Mouse (Mus musculus) forebrain, embryonic 13.5 days (tissue): Measurements from ENCODE around the gene Nos1ap. TPM values are rescaled to one million over a fixed set of nuclear protein-coding genes. Genes with fewer than 3 reads are reported as not detected.

Source experiments
- ATAC-seq: fragments of 200-750 bp; cut with Nextera tagmentation; 2 replicates; pipeline ENCODE4 v1.8.0; 2017
- H3K27ac ChIP-seq: fragments of 300-500 bp; sonication (generic); 2 replicates; pipeline ENCODE4 v1.5.1; 2015; ENCODE audit warnings: inconsistent platforms, mild to moderate bottlenecking, moderate library complexity
- H3K27me3 ChIP-seq: fragments of 300-500 bp; sonication (generic); 2 replicates; pipeline ENCODE4 v1.6.1; 2015; ENCODE audit warnings: mild to moderate bottlenecking, inconsistent platforms
- H3K36me3 ChIP-seq: fragments of 300-500 bp; sonication (generic); 2 replicates; pipeline ENCODE4 v1.6.1; 2015; ENCODE audit warnings: mild to moderate bottlenecking, inconsistent platforms; ENCODE audit not compliant: poor library complexity, severe bottlenecking
- H3K4me1 ChIP-seq: fragments of 300-500 bp; sonication (generic); 2 replicates; pipeline ENCODE4 v1.6.1; 2015; ENCODE audit warnings: inconsistent platforms
- H3K4me2 ChIP-seq: fragments of 300-500 bp; sonication (generic); 2 replicates; pipeline ENCODE4 v1.6.1; 2015; ENCODE audit warnings: inconsistent platforms, mild to moderate bottlenecking, moderate library complexity
- H3K4me3 ChIP-seq: fragments of 300-500 bp; sonication (generic); 2 replicates; pipeline ENCODE4 v1.5.1; 2015; ENCODE audit warnings: mild to moderate bottlenecking, inconsistent platforms
- H3K9ac ChIP-seq: fragments of 300-500 bp; sonication (generic); 2 replicates; pipeline ENCODE4 v1.6.1; 2015; ENCODE audit warnings: mild to moderate bottlenecking, inconsistent platforms
- H3K9me3 ChIP-seq: fragments of 300-500 bp; sonication (generic); replicated peaks from 2 replicates; pipeline ENCODE4 v1.6.1; 2016; ENCODE audit warnings: inconsistent platforms
- WGBS: fragments of 180-500 bp; shearing (Covaris S2); methylation state at CpG from one replicate; pipeline ENCODE4 v1.1.7; 2015; 5-methylcytosine and 5-hydroxymethylcytosine counted together
- polyA plus RNA-seq: library from polyadenylated mRNA; unstranded; fragments of >200 nt; fragmentation: Nextera tagmentation; extraction: Ambion mirVana; gene quantifications from 2 replicates; pipeline ENCODE4 v1.2.1, GENCODE M21; 2015

The Nos1ap gene
- polyA plus RNA-seq, 1 experiment from 2014 or later, result 21.0 TPM

GRCm38 (mm10) chr1:170583925-170584324 is 5.7 kb downstream of the Nos1ap start:
- Histone ChIP-seq H3K36me3 (peaks cover 22% of the 10 kb centered on the region), H3K4me3 (no peak overlapping the region), H3K4me2 (no peak overlapping the region), H3K9ac (no peak overlapping the region), H3K9me3 (peaks cover 3% of the 10 kb centered on the region; the same call in 1 of the 2 replicates), H3K27ac (no peak overlapping the region), H3K4me1 (peaks cover 39% of the 10 kb centered on the region), H3K27me3 (no peaks in the 10 kb centered on the region)
- 89% methylated on average over 2 of the region's 2 CpGs for WGBS
- no peak for ATAC-seq

DNA sequence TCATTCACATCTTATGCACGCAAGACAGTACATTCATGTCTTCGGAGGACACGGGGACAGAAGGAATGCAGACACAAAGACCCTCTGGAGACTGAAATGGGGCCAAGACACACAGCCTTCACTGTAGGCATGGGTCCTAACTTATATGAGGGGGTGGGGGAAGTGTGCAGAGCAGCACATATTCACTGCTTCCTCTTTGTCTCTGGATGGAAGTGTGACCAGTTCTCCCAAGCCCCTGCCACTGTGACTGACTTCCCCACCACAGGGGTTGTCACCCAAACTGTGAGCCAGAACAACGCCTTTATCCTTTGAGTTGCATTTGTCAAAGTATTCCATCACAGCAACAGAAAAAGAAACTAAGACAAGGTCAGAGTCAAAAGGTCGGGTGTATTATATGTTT is 7.3 kb downstream of the Nos1ap start:
- Histone ChIP-seq H3K27ac (no peak overlapping the region), H3K4me1 (peaks cover 23% of the 10 kb centered on the region), H3K36me3 (peaks cover 22% of the 10 kb centered on the region), H3K4me3 (no peak overlapping the region), H3K9ac (no peak overlapping the region), H3K9me3 (peaks cover 3% of the 10 kb centered on the region; the same call in 1 of the 2 replicates), H3K4me2 (no peak overlapping the region), H3K27me3 (no peaks in the 10 kb centered on the region)
- 85% methylated on average over 5 of the region's 5 CpGs for WGBS
- no peak for ATAC-seq

DNA sequence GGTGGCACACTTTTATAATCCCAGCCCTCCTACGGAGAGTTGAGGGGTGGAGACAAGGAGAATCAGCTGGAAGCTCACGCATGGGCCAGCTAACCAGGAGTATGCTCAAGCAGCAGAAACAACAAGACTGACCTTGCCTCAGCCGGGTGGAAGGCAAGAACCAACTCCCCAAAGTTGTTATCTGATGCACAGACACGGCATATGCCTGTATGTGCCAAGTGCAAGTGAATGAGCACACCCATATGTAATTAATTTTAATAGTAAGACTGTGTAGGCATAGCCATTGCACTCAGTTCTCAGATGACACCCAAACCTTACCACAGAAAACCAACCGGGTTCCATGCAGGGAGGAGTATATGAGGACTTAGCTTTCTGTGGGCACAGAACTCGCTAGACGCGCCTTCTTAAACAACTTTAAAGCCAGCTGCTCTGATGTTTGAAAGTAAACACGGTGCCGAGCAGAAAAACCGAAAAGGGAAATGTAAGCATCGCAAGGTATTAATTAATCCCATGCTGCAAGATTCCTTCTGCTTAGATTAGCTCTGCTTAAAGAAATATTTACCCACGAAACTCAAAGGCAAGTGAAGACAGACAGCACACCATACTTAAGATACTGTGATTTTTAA is 9.1 kb downstream of the Nos1ap start:
- WGBS, result 69% methylated on average over 13 of the region's 13 CpGs
- no peak overlapping the region for H3K4me2 ChIP-seq

GRCm38 (mm10) chr1:170579476-170579875 is 10.2 kb downstream of the Nos1ap start:
- ATAC-seq, result no peak

More for the DNA sequence above, 9.1 kb downstream of the Nos1ap start:
- Histone ChIP-seq H3K4me3 (no peak overlapping the region), H3K27ac (no peak overlapping the region), H3K9me3 (peaks cover 3% of the 10 kb centered on the region; the same call in 1 of the 2 replicates), H3K9ac (no peak overlapping the region), H3K27me3 (no peaks in the 10 kb centered on the region), H3K36me3 (peaks cover 17% of the 10 kb centered on the region), H3K4me1 (peaks cover 28% of the 10 kb centered on the region)
- ATAC-seq, result no peak

DNA sequence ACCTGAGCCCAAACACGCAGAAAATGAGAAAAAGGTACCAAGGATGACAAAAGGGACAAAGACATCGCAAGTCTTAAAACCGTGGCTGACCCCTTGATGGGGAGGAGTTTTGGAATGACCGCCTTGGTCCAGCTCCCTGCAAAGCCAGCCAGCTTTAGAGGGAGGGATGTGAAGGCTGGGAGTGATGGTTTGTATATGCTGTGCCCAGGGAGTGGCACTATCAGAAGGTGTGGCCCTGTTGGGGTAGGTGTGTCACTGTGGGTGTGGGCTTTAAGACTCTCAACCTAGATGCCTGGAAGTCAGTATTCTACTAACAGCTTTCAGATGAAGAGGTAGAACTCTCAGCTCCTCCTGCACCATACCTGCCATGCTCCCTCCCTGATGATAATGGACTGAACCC is 10.6 kb downstream of the Nos1ap start:
- 93% methylated on average over 4 of the region's 4 CpGs for WGBS

More at GRCm38 (mm10) chr1:170579476-170579875, 10.2 kb downstream of the Nos1ap start:
- Histone ChIP-seq H3K27me3 (no peaks in the 10 kb centered on the region), H3K4me1 (peaks cover 34% of the 10 kb centered on the region), H3K9me3 (no peaks in the 10 kb centered on the region), H3K4me3 (no peak overlapping the region), H3K36me3 (peaks cover 5% of the 10 kb centered on the region; the same call in 1 of the 2 replicates), H3K27ac (no peak overlapping the region), H3K4me2 (no peak overlapping the region), H3K9ac (no peak overlapping the region)
- WGBS, result 93% methylated on average over 5 of the region's 5 CpGs

DNA sequence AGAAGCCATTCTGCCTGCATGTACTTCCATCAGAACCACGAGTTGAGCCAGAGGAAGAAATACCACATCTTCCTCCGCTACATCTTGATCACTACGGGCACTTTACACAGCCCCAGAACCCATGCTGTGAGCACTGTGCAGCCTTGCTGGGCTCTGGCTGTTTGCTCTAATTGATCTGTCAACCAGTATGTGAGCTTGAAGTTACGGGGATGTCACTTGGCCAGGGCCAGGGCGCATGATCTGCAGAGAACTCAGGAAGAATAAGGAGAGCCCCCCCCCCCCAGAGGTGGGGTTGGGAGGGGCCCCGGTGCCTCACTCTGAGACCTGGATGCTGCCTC is 13.0 kb downstream of the Nos1ap start:
- H3K27me3 ChIP-seq, result no peaks in the 10 kb centered on the region
- 18% methylated on average over 6 of the region's 6 CpGs for WGBS
- no peak overlapping the region for H3K4me3 ChIP-seq
- peaks cover 34% of the 10 kb centered on the region for H3K4me1 ChIP-seq
- peaks cover 13% of the 10 kb centered on the region for H3K9me3 ChIP-seq
- H3K9ac ChIP-seq, result no peak overlapping the region
- H3K36me3 ChIP-seq, result 0 out of 2 replicates have a peak, but pooled peaks cover 9% of the 10 kb centered on the region
- no peak overlapping the region for H3K27ac ChIP-seq
- no peak overlapping the region for H3K4me2 ChIP-seq
- ATAC-seq, result no peak

More for the DNA sequence above, 10.6 kb downstream of the Nos1ap start:
- Histone ChIP-seq H3K27me3 (no peaks in the 10 kb centered on the region), H3K9ac (no peak overlapping the region), H3K4me3 (no peak overlapping the region), H3K9me3 (peaks cover 3% of the 10 kb centered on the region; the same call in 1 of the 2 replicates), H3K36me3 (0 out of 2 replicates have a peak, but pooled peaks cover 3% of the 10 kb centered on the region), H3K4me1 (peaks cover 34% of the 10 kb centered on the region), H3K27ac (no peak overlapping the region), H3K4me2 (no peak overlapping the region)
- no peak for ATAC-seq

DNA sequence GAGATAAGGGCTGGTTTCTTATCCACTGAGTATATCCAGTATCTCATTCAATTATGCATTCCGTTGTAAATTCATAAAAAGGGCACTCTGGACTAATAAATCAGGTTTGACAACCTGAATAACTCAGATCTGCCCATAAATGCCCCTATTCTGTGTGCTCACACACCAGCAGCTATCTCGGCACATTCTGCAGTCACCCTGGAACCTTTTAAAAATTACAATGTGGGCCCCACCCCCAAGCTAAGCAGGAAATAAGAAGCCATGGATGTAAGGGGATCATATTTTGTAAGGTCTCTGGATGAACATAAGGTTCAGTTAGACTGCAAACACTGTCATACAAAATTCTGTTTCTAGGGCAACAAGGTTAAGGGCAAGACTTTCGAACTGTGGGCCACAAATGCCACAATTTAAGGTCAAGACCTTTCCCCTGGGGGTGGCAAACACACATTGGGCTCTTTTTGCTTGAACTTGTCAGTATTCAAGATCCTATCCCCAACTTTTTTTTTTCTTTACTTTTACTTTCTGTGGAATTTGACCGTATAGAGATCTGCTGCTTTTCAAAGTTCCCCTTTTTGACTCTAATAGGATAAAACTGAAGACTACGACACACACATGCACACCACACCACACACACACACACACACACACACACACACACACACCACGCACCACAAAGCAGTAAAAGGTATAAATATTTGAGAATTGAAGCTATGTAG is 13.5 kb downstream of the Nos1ap start:
- Histone ChIP-seq H3K9ac (no peak overlapping the region), H3K27ac (no peak overlapping the region), H3K9me3 (peaks cover 13% of the 10 kb centered on the region), H3K4me2 (no peak overlapping the region), H3K4me1 (peaks cover 30% of the 10 kb centered on the region), H3K4me3 (no peak overlapping the region), H3K36me3 (0 out of 2 replicates have a peak, but pooled peaks cover 9% of the 10 kb centered on the region), H3K27me3 (no peaks in the 10 kb centered on the region)
- WGBS, result 62% methylated on average over 6 of the region's 6 CpGs
- ATAC-seq, result no peak

GRCm38 (mm10) chr1:170573117-170573516 is 16.5 kb downstream of the Nos1ap start:
- H3K27ac ChIP-seq, result no peak overlapping the region
- no peak overlapping the region for H3K9ac ChIP-seq
- H3K36me3 ChIP-seq, result 0 out of 2 replicates have a peak, but pooled peaks cover 9% of the 10 kb centered on the region
- no peak overlapping the region for H3K4me2 ChIP-seq
- H3K27me3 ChIP-seq, result no peaks in the 10 kb centered on the region
- ATAC-seq, result no peak
- H3K4me1 ChIP-seq, result peaks cover 22% of the 10 kb centered on the region
- H3K9me3 ChIP-seq, result peaks cover 15% of the 10 kb centered on the region
- no peak overlapping the region for H3K4me3 ChIP-seq
- WGBS, result 95% methylated on average over 7 of the region's 7 CpGs

DNA sequence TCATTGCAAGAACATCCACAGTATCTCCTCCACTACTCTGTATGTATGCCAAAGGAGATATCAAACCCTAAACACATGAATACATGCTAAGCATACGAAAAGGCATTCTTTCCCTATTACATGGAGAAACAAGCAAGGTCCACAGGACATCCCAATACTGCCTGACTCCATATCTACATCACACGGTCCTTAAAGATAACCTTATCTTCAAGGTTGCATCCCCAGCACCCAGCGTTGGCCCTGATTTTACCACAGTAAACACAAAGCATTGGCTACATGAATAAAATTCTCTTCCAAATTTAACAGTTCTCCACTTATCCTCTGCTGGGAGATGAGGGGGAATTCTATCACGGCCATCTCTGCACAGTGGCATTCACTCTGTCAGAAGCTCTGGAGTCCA is 22.7 kb downstream of the Nos1ap start:
- Histone ChIP-seq H3K36me3 (no peaks in the 10 kb centered on the region), H3K27me3 (no peaks in the 10 kb centered on the region), H3K9me3 (peaks cover 5% of the 10 kb centered on the region; the same call in 1 of the 2 replicates), H3K9ac (no peak overlapping the region), H3K27ac (no peak overlapping the region), H3K4me1 (no peaks in the 10 kb centered on the region), H3K4me2 (no peak overlapping the region), H3K4me3 (no peak overlapping the region)
- WGBS, result 96% methylated on average over 4 of the region's 4 CpGs
- ATAC-seq, result no peak

- ATAC-seq, result no peak
- no peak overlapping the region for H3K9ac ChIP-seq
- 99% methylated on average over 2 of the region's 2 CpGs for WGBS
- no peaks in the 10 kb centered on the region for H3K36me3 ChIP-seq
- H3K4me2 ChIP-seq, result no peak overlapping the region
- 0 out of 2 replicates have a peak, but pooled peaks cover 2% of the 10 kb centered on the region for H3K9me3 ChIP-seq
- H3K4me3 ChIP-seq, result no peak overlapping the region
- H3K4me1 ChIP-seq, result no peaks in the 10 kb centered on the region
- no peak overlapping the region for H3K27ac ChIP-seq
- no peaks in the 10 kb centered on the region for H3K27me3 ChIP-seq
Measured at GRCm38 (mm10) chr1:170566538-170566937, 23.1 kb downstream of the Nos1ap start.

DNA sequence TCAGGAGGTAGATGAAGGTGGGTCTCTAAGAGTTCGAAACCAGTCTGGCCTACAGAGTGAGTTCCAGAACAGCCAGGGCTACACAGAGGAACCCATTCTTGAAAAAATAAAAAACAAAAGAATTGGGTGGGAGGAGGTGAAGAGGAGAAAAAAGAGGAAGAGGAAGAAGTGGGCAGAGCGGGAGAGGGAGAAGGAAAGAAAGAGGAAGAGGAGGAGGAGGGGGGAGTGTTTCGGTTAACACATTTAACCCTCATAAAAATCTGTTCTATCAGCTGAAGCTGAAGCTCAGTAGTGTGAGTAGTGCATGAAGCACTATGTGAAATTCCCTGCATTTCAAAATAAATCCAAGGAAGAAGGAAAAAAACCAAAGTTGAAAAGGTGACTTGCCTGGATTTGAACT is 24.7 kb downstream of the Nos1ap start:
- Histone ChIP-seq H3K4me2 (no peak overlapping the region), H3K4me3 (no peak overlapping the region), H3K27ac (no peak overlapping the region), H3K36me3 (no peaks in the 10 kb centered on the region), H3K4me1 (no peaks in the 10 kb centered on the region), H3K9ac (no peak overlapping the region), H3K27me3 (no peaks in the 10 kb centered on the region), H3K9me3 (no peaks in the 10 kb centered on the region)
- no peak for ATAC-seq
- 94% methylated on average over 3 of the region's 3 CpGs for WGBS

DNA sequence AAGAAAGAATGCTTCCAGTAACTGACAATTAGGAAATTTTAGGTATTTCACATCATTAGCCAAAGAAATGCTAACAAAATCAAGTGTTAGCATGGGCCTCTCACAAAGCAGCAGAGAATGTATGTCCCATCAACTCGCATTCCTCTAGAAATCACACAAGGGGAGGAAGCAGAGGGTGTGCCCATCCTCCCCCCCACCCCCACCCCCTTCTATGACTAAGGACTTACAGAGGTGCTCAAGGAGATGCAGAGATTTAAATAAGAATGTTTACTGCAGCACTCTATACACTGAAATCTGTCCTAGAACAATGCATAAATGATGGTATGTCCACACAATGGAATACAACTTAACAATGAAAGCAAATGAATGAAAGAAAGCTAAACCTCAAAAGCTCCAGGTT is 27.2 kb downstream of the Nos1ap start:
- Histone ChIP-seq H3K27ac (no peak overlapping the region), H3K4me1 (no peaks in the 10 kb centered on the region), H3K9me3 (no peaks in the 10 kb centered on the region), H3K4me3 (no peak overlapping the region), H3K9ac (no peak overlapping the region), H3K27me3 (no peaks in the 10 kb centered on the region), H3K36me3 (no peaks in the 10 kb centered on the region), H3K4me2 (no peak overlapping the region)
- ATAC-seq, result no peak
- 80% methylated on average over 1 of the region's 1 CpGs for WGBS
